Mouse (Mus musculus): ENCODE data around the gene Adssl1. TPM values are rescaled to one million over a fixed set of nuclear protein-coding genes. Genes with fewer than 3 reads are reported as not detected.

Adssl1 gene
- polyA plus RNA-seq (2016; fragmentation: Nextera tagmentation; extraction: Ambion mirVana): 4.9 and 6.6 TPM in 2 replicates

GRCm38 (mm10) chr12:112619686-112620353 lies at the start of gene Adssl1:
TSS of gene Adssl1 (plus strand) at chr12:112620045.
- Histone ChIP-seq H3K27me3 (ENCODE audit: poor library complexity, severe bottlenecking) (peaks cover 51% of the 10 kb centered on the region), H3K9me3 (no peaks in the 10 kb centered on the region), H3K4me3 (peak within 1 kb of the TSS; percentile 55), H3K36me3 (replicated peaks) (no peaks in the 10 kb centered on the region), H3K27ac (peak within 1 kb of the TSS; percentile 69), H3K4me1 (peaks cover 59% of the 10 kb centered on the region)
- peak; percentile 68 for DNase-seq (ENCODE audit: extremely low spot score, low spot score)
- under 1% methylated on average over 56 of the region's 56 CpGs for WGBS

DNA sequence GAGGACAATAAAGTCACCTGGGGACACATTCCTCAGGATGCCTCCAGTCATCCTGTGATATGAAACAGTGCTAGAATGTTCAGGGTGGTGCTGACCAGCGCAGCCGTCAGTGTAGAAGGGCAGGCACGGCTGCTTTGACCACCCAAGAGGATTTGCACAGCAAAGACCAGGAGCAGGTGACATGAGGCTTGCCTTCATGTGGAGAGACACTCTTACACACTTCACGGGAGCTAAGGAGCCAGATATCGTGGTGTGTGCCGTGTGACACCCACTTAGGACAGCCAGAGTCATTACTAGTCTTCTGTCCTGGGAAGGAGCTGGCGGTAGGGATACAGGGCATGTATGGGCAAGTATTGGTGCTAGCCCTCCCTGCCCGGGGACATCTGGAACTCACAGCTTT lies 49.7 kb upstream of the Adssl1 start:
- Histone ChIP-seq H3K36me3 (replicated peaks) (no peaks in the 10 kb centered on the region), H3K4me1 (peaks cover 6% of the 10 kb centered on the region), H3K27me3 (ENCODE audit: poor library complexity, severe bottlenecking) (no peaks in the 10 kb centered on the region), H3K27ac (no peak overlapping the region), H3K4me3 (no peak overlapping the region), H3K9me3 (no peaks in the 10 kb centered on the region)
- 90% methylated on average over 8 of the region's 8 CpGs for WGBS
- DNase-seq (ENCODE audit: extremely low spot score, low spot score): no peak

GRCm38 (mm10) chr12:112571064-112571463 lies 48.8 kb upstream of the Adssl1 start:
- Histone ChIP-seq H3K4me1 (peaks cover 4% of the 10 kb centered on the region), H3K27me3 (ENCODE audit: poor library complexity, severe bottlenecking) (0 out of 2 replicates have a peak, but pooled peaks cover under 1% of the 10 kb centered on the region), H3K27ac (no peak overlapping the region), H3K36me3 (replicated peaks) (no peaks in the 10 kb centered on the region), H3K9me3 (no peaks in the 10 kb centered on the region), H3K4me3 (no peak overlapping the region)
- DNase-seq (ENCODE audit: extremely low spot score, low spot score): no peak
- 71% methylated on average over 6 of the region's 6 CpGs for WGBS

- H3K27ac ChIP-seq: no peak overlapping the region
- peaks cover 17% of the 10 kb centered on the region for H3K27me3 ChIP-seq (ENCODE audit: poor library complexity, severe bottlenecking)
- no peak overlapping the region for H3K4me3 ChIP-seq
- 87% methylated on average over 8 of the region's 8 CpGs for WGBS
- H3K9me3 ChIP-seq: no peaks in the 10 kb centered on the region
- DNase-seq (ENCODE audit: extremely low spot score, low spot score): no peak
- H3K4me1 ChIP-seq: peaks cover 27% of the 10 kb centered on the region
- no peaks in the 10 kb centered on the region for H3K36me3 ChIP-seq (replicated peaks)
These were observed 44.4 kb upstream of the Adssl1 start for GRCm38 (mm10) chr12:112575274-112575986.

GRCm38 (mm10) chr12:112576341-112576740 lies 43.5 kb upstream of the Adssl1 start:
- H3K4me1 ChIP-seq: peaks cover 27% of the 10 kb centered on the region
- peaks cover 17% of the 10 kb centered on the region for H3K27me3 ChIP-seq (ENCODE audit: poor library complexity, severe bottlenecking)
- no peak for DNase-seq (ENCODE audit: extremely low spot score, low spot score)
- no peaks in the 10 kb centered on the region for H3K36me3 ChIP-seq (replicated peaks)
- WGBS: 26% methylated on average over 6 of the region's 6 CpGs
- H3K9me3 ChIP-seq: no peaks in the 10 kb centered on the region
- H3K27ac ChIP-seq: peak overlapping the region; percentile 70
- H3K4me3 ChIP-seq: no peak overlapping the region

DNA sequence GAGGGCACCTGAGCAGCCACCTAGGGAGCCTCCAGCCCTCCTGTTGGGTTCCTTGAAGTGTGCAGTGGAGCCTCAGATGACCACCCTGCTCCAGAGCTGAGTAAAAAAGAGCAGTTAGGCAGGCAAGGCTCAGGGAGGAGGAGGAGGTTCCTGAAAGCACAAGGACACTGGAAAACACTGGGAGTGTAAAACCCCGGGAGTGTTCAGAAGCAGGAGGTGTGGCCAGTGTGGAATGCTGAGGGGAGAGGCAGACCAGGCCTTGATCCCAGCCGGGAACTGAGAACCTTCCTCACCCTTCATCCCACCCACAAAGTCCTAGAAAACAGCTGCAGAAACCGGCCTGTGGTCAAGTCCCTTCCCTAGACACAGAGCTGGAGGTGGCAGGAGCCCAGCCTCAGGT lies 43.1 kb upstream of the Adssl1 start:
- Histone ChIP-seq H3K36me3 (replicated peaks) (no peaks in the 10 kb centered on the region), H3K9me3 (no peaks in the 10 kb centered on the region), H3K27ac (peak overlapping the region; percentile 70), H3K4me1 (peaks cover 28% of the 10 kb centered on the region), H3K4me3 (no peak overlapping the region), H3K27me3 (ENCODE audit: poor library complexity, severe bottlenecking) (peaks cover 17% of the 10 kb centered on the region)
- DNase-seq (ENCODE audit: extremely low spot score, low spot score): no peak
- 12% methylated on average over 3 of the region's 3 CpGs for WGBS

DNA sequence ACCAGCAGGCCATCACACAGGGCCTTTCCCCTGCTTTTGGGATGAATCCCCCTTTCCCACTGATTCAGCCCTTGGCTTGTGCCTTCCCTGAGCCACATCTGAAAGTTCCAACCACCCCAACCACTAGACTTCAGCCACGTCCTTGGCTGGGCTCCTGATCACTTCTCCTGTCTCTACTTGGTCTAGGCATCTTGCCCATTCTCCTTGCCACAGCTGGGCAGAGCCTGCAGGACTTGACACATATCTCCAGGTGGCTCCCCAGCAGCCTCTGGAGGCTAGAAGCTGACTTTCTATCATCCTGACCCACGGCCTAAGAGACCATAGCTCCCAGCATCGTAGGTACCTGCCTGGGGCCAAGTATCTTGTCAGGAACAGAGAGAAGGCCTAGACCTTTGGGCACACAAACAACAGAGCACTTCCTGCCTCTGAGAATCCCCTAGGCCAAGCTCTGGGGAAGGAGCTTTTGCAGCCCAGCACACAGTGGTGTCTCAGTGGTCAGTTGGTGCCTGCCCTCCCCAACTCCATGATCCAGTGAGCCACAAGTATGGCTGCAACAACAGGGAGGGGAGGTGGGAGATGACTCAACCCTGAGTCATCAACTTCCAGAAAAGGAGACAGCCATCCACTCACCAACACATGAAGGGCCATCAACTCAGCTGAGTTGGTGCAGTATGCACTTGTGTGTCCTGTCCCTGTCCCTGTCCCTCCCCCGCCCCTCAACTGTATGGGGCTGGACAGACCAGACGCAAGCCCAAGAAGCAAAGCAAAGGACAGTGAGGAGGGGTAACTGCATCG lies 41.4 kb upstream of the Adssl1 start:
- no peak for DNase-seq (ENCODE audit: extremely low spot score, low spot score)
- H3K4me3 ChIP-seq: no peak overlapping the region
- H3K36me3 ChIP-seq (replicated peaks): no peaks in the 10 kb centered on the region
- 74% methylated on average over 6 of the region's 6 CpGs for WGBS
- H3K9me3 ChIP-seq: no peaks in the 10 kb centered on the region
- peaks cover 30% of the 10 kb centered on the region for H3K4me1 ChIP-seq
- H3K27me3 ChIP-seq (ENCODE audit: poor library complexity, severe bottlenecking): peaks cover 17% of the 10 kb centered on the region
- H3K27ac ChIP-seq: peak overlapping the region; percentile 12; the same call in 1 of the 2 replicates

GRCm38 (mm10) chr12:112579430-112579829 lies 40.4 kb upstream of the Adssl1 start:
- no peak overlapping the region for H3K4me3 ChIP-seq
- H3K36me3 ChIP-seq (replicated peaks): no peaks in the 10 kb centered on the region
- peaks cover 30% of the 10 kb centered on the region for H3K4me1 ChIP-seq
- H3K9me3 ChIP-seq: no peaks in the 10 kb centered on the region
- no peak for DNase-seq (ENCODE audit: extremely low spot score, low spot score)
- WGBS: 54% methylated on average over 5 of the region's 5 CpGs
- H3K27me3 ChIP-seq (ENCODE audit: poor library complexity, severe bottlenecking): peaks cover 17% of the 10 kb centered on the region
- H3K27ac ChIP-seq: peak overlapping the region; percentile 51; the same call in 1 of the 2 replicates

DNA sequence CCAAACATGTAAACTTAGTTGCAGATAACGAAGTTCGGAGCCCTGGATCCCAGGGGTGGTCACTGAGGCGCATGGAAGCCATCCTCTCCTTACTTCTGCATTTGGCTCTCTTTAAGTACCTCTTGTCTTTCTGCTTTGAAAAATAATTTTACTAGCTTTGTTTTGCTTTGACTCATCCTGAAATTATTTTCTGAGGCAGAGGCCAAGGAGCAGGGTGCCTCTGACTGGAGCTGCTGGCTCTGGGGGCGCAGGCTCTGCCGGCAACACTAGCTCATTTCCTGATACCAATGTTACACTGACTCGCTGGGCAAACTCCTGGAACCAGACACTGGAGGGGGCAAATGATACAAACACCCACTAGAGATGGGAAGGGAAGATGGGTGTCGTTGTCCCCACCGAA lies 39.9 kb upstream of the Adssl1 start:
- peaks cover 30% of the 10 kb centered on the region for H3K4me1 ChIP-seq
- WGBS: 87% methylated on average over 8 of the region's 8 CpGs
- H3K9me3 ChIP-seq: no peaks in the 10 kb centered on the region
- H3K27me3 ChIP-seq (ENCODE audit: poor library complexity, severe bottlenecking): peaks cover 17% of the 10 kb centered on the region
- H3K36me3 ChIP-seq (replicated peaks): no peaks in the 10 kb centered on the region
- no peak for DNase-seq (ENCODE audit: extremely low spot score, low spot score)
- no peak overlapping the region for H3K27ac ChIP-seq
- no peak overlapping the region for H3K4me3 ChIP-seq

GRCm38 (mm10) chr12:112581113-112581512 lies 38.7 kb upstream of the Adssl1 start:
- 88% methylated on average over 3 of the region's 3 CpGs for WGBS
- no peaks in the 10 kb centered on the region for H3K36me3 ChIP-seq (replicated peaks)
- peaks cover 24% of the 10 kb centered on the region for H3K27me3 ChIP-seq (ENCODE audit: poor library complexity, severe bottlenecking)
- no peaks in the 10 kb centered on the region for H3K9me3 ChIP-seq
- H3K4me1 ChIP-seq: peaks cover 27% of the 10 kb centered on the region
- H3K4me3 ChIP-seq: no peak overlapping the region
- no peak overlapping the region for H3K27ac ChIP-seq
- no peak for DNase-seq (ENCODE audit: extremely low spot score, low spot score)

DNA sequence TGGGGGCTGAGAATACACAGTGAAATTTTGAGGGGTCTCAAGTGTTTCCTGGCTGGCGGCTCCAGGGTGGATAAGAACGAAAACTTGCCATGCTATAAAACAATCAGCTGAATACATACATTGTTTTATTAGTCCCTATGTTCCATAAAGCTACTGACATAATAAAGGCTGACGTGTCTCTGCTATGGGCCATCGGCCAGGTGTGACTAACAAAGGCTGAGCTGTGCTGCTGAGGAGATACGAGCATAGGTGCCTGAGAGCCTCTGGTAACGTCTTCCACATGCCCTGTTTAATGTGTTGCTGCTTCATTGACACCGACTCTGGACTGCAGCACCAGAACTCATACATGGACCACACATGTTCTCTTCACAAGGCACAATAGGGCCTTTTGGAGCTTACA lies 34.9 kb upstream of the Adssl1 start:
- Histone ChIP-seq H3K4me1 (peaks cover 32% of the 10 kb centered on the region), H3K27ac (no peak overlapping the region), H3K9me3 (no peaks in the 10 kb centered on the region), H3K27me3 (ENCODE audit: poor library complexity, severe bottlenecking) (peaks cover 46% of the 10 kb centered on the region), H3K4me3 (no peak overlapping the region), H3K36me3 (replicated peaks) (no peaks in the 10 kb centered on the region)
- no peak for DNase-seq (ENCODE audit: extremely low spot score, low spot score)
- 88% methylated on average over 7 of the region's 7 CpGs for WGBS

DNA sequence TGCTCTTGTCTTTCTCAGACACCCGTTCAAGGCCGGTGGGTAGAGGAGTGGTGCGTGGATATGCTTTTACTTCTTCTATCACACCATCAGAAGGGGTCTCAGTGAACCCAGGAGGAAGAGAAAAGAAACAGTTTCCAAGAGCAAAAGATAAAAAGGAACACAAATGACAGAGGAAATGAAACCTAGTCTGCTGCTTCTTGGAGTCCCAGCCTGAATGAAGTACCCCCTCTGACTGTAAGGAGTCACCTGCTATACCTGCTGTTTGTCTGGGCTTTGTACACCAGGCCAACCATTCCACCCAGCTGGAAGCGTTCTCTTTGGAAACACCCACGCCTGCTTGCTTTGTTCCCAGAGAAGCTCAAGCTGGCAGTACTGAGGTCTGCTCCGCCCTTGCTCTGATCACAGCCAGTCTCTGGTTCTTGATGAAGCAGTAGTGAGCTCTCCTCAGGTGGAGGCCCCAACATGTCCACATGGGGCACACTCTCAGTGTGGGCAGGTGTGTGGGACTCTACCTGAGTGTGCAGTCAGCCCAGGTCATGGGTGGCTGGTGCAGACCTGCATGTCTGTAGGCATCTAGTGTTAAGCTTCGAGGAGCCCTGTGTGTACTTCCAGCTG lies 33.8 kb upstream of the Adssl1 start:
- Histone ChIP-seq H3K4me1 (peaks cover 32% of the 10 kb centered on the region), H3K27me3 (ENCODE audit: poor library complexity, severe bottlenecking) (peaks cover 57% of the 10 kb centered on the region), H3K9me3 (no peaks in the 10 kb centered on the region), H3K36me3 (replicated peaks) (no peaks in the 10 kb centered on the region), H3K4me3 (no peak overlapping the region), H3K27ac (no peak overlapping the region)
- no peak for DNase-seq (ENCODE audit: extremely low spot score, low spot score)
- 78% methylated on average over 7 of the region's 7 CpGs for WGBS
